Mouse (Mus musculus): ENCODE data around the gene Lenep.

DNA sequence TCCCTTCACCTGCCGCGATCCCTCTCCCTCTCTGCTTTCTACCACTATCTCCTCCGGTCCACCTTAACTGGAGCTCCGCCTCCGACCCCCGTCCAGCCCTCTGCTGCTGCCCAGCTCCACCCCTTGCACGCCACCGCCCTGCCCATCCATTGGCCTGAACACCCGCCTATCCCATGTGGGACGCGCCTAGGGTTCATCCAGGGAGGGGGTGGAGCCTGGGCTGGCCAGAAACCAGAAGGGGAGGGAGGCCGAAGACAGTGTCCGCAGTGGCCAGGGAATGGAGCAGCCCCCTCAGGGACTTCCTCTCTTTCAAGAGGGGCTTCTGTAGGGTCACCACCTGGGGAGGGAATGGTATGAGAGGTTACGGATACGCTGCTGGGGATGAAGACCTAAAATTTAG is 9.0 kb downstream of the Lenep start:
- TF ChIP-seq POLR2A (IDR thresholded peaks at IDR 0.05; ENCODE audit: low read depth, low read length) (peak; percentile 75), MAZ (IDR thresholded peaks at IDR 0.05; ENCODE audit: low read depth, low read length) (peak; percentile 66), JUN (IDR thresholded peaks at IDR 0.05; ENCODE audit: insufficient read depth, low read depth, low read length) (no peak), ZKSCAN1 (IDR thresholded peaks at IDR 0.05; ENCODE audit: borderline replicate concordance, low read depth, low read length) (no peak), HCFC1 (IDR thresholded peaks at IDR 0.05; ENCODE audit: low read depth, low read length) (0 out of 2 replicates have a peak, but pooled peaks have one; percentile 44), ZC3H11A (IDR thresholded peaks at IDR 0.05; ENCODE audit: low read depth, low read length) (no peak), CTCF (conservative IDR thresholded peaks at IDR 0.05 in 1 of 2, IDR thresholded peaks at IDR 0.05 in 1 of 2; ENCODE audit: low read depth in 2 of 2, low read length in 2 of 2) (no peak), RCOR1 (conservative IDR thresholded peaks at IDR 0.05; ENCODE audit: low read depth, low read length) (no peak)
